Mouse (Mus musculus) regulatory T cell (primary cell): ENCODE measurements around the gene Vwa7.
"Not testable (repeated sequence)": the region's sequence is repeated elsewhere in the genome, so short reads cannot be mapped to it uniquely, and the experiment has no call there.

Experiments
- in situ Hi-C: fragments of 300-600 bp; cut with MboI, MseI; formaldehyde crosslinking; loops from one replicate; pipeline ENCODE4 v1.15.1; 2025; ENCODE audit warnings: high pct_unique_total_duplicates

Gene Vwa7

GRCm38 (mm10) chr17:35016376-35016775 lies at the start of gene Vwa7:
Gene Vwa7, plus strand, starts transcription at chr17:35016579.
- in situ Hi-C loops, result no loop called here

DNA sequence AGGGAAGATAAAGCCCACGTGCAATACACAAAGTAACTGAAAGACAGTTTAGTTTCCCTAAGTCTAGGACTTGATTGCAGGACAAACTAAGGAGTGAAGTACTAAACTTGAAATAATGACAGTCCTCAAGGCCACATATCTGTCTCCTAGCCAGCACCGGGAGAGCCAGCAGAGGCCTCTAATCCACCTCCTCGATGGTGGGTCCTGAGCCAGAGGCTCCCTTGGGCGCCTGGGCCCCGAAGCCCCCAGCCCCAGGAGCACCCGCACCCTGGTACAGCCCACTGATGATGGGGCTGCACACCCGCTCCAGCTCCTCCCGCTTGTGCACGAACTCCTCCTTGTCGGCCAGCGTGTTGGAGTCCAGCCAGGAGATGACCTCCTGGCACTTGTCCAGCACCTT lies 46.6 kb upstream of the Vwa7 start, which contains the start of gene Gm20481:
TSS of gene Gm20481 (plus strand) at position 91 of the 400 bp plus-strand sequence.
- in situ Hi-C loops, result not testable (repeated sequence)

GRCm38 (mm10) chr17:34970850-34971249 lies 45.5 kb upstream of the Vwa7 start:
- in situ Hi-C loops, result not testable (repeated sequence)

DNA sequence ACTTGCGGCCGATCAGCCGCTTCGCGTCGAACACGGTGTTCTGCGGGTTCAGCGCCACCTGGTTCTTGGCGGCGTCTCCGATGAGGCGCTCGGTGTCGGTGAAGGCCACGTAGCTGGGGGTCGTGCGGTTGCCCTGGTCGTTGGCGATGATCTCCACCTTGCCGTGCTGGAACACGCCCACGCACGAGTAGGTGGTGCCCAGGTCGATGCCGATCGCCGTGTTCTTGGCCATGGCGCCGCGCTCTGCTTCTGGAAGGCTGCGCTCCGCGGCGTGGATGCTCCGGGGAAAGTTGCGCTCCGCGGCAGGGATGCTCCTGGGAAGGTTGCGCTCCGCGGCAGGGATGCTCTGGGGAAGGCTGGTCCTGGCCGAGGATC lies 44.7 kb upstream of the Vwa7 start:
- in situ Hi-C loops, result not testable (repeated sequence)

DNA sequence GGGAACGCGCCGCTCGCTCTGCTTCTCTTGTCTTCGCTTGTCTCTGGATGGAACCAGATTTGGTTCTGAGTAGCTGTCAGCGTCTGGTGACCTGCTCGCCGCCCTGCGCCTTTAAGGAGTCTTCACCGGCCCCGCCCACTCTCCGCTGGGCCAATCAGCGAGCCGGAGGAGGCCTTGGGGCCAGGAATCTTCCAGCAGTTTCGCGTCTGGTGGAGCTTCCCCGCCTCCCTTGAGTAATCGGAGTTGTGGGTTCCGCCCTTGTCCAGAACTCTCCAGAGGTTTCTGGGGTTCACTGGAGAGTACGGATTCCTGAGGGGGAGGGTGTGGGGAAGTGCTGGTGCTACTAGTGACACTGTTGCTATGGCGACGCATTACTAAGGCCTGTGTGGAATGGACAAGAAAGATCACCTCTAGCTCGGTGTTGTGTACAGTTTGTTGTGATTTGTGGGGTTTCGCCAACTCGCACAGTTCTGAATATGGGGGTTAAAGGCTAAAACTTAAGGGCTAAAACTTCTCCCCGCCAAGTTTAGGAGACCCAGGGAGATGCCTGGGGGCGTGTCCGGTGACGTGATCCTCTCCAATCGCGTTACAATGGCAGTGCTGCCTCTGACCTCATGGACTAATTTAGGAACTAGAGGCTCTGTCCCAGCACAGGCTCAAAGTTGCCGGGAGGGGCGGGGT lies 44.2 kb upstream of the Vwa7 start, which contains the start of the genes Hspa1a and Hspa1l:
TSS of gene Hspa1a (minus strand) at position 88 of the 681 bp plus-strand sequence.
TSS of gene Hspa1l (plus strand) at position 635 of the 681 bp plus-strand sequence.
- in situ Hi-C loops, result not testable (repeated sequence)

- in situ Hi-C loops, result no loop called here
Measured at GRCm38 (mm10) chr17:34975581-34976492, 40.5 kb upstream of the Vwa7 start.

- in situ Hi-C loops, result no loop called here
Measured at GRCm38 (mm10) chr17:34977000-34977399, 39.4 kb upstream of the Vwa7 start.

GRCm38 (mm10) chr17:34978239-34978638 lies 38.1 kb upstream of the Vwa7 start:
- in situ Hi-C loops, result no loop called here

GRCm38 (mm10) chr17:34979631-34980030 lies 36.7 kb upstream of the Vwa7 start:
- in situ Hi-C loops, result loop anchor here (5.0 kb wide), 1 partner anchor 32 kb away; no protein-coding TSS in a partner anchor

DNA sequence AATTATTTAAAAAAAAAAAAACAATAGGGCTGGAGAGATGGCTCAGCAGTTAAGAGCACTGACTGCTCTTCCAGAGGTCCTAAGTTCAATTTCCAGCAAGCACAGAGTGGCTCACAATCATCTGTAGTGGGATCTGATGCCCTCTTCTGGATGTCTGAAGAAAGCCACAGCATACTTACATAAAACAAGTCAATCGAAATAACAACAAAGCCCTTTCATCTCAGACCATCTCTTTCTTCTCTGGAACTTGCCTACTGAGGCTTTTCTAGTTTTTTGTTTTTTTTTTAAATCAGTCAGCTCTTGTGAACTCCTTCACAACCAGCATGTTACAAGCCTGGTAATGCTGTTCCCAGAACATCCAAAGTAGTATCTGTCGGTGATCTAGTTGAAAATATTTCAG lies 35.7 kb upstream of the Vwa7 start:
- in situ Hi-C loops, result loop anchor here (5.0 kb wide), 1 partner anchor 33 kb away; no protein-coding TSS in a partner anchor

DNA sequence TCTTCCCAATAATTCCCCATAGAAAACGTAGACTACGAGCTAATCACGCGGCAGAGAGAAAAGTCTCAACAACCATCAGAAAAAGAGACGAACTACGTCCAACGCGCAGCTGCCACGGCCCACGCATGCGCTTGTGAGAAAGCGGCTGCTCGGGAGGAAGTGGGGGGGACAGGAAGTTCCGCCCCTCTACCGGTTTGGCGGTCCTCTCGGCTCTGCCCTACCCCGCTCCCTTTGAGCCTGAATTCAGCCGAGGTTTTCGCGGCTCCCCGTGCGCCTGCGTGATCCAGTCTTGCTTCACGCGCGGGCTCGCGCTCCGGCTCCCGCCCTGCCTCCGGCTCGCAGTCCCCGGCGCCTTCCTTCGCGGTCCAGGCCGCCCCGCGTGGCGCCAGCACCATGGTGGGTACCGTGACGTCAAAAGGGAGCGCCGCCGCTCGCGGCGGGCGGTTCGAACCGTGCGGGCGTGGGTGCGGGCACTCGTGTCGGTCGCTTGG lies 34.6 kb upstream of the Vwa7 start, which contains the start of gene Lsm2:
TSS of gene Lsm2 (plus strand) at position 173 of the 491 bp plus-strand sequence.
- in situ Hi-C loops, result loop anchor here (5.0 kb wide), 1 partner anchor 34 kb away; no protein-coding TSS in a partner anchor

- in situ Hi-C loops, result loop anchor here (5.0 kb wide), 1 partner anchor 35 kb away; no protein-coding TSS in a partner anchor
Measured at GRCm38 (mm10) chr17:34982328-34982727, 34.1 kb upstream of the Vwa7 start.

GRCm38 (mm10) chr17:34984218-34984617 lies 32.2 kb upstream of the Vwa7 start:
- in situ Hi-C loops, result loop anchor here (5.0 kb wide), 1 partner anchor 37 kb away; no protein-coding TSS in a partner anchor

GRCm38 (mm10) chr17:34994751-34995150 lies 21.6 kb upstream of the Vwa7 start:
- in situ Hi-C loops, result no loop called here

DNA sequence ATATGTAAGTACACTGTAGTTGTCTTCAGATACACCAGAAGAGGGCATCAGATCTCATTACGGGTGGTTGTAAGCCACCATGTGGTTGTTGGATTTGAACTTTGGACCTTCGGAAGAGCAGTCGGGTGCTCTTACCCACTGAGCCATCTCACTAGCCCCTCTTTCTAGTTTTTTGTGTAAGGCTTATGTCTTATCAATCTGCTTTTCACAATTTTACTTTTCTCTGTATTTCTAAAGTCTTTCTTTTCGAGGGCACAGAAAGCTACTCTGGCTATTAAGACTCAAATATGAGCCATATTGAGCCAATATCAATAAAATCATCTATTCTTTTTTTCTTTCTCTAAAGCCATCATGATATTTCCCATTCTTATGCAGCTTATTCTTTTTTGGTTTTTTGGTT lies 21.2 kb upstream of the Vwa7 start:
- in situ Hi-C loops, result not testable (repeated sequence)

GRCm38 (mm10) chr17:34995927-34996326 lies 20.5 kb upstream of the Vwa7 start:
- in situ Hi-C loops, result not testable (repeated sequence)

DNA sequence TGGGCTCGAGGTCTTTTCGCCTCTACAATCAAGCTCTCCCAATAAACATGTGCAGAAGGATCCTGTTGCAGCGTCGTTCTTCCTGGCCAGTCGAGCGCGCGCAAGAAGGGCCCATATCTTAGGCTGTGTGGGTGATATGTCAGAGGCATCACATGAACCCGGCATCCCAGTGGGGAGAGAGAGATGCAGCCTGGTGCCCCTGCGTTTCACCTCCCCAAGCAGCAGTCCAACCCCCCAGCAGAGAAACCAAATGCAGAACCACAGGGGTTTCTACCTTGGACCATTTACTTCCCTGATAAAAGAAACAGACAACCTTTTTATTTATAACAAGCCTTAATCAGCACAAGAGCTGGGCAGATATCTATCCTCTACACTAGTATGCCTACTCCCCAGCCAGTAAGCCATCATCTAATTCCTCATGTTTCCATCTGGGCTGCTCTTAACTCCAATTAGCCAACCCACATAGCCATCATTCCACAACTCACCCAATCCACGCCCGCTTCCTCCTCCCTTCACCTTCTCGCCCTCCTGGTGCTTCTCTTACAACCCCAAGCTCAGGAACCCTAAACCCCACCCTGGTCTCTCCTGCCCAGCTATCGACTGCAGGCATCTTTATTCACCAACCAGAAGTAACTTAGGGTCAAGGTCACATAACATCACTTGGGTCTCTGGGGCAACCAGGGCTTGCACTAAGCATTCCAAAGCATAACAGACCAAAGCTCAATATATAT lies 19.8 kb upstream of the Vwa7 start:
- in situ Hi-C loops, result no loop called here

DNA sequence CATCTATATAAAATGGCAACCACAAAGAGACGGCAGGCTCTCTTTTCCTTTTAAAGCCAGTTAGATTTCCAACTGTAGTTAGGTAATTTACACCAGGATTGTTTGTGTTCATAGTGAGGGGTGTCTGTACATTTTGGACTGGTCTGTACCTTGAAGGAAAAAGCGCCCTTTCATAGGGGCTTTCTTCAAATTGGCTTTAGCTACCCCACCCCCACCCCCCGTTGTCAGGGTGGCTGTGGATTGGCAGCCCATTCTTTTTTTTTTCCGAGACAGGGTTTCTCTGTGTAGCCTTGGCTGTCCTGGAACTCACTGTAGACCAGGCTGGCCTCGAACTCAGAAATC lies 19.3 kb upstream of the Vwa7 start:
- in situ Hi-C loops, result no loop called here

- in situ Hi-C loops, result no loop called here
Measured at GRCm38 (mm10) chr17:34998526-34999430, 17.6 kb upstream of the Vwa7 start.
